Mouse (Mus musculus) lung, embryonic 16.5 days (tissue): ENCODE data around the gene Adprh. TPM values are rescaled to one million over a fixed set of nuclear protein-coding genes. Genes with fewer than 3 reads are reported as not detected.
"Not testable (repeated sequence)": the region's sequence is repeated elsewhere in the genome, so short reads cannot be mapped to it uniquely, and the experiment has no call there.

ENCODE experiments used
- ATAC-seq: fragments of 200-750 bp; cut with Nextera tagmentation; 2 replicates; pipeline ENCODE4 v1.8.0; 2017; ENCODE audit warnings: low read depth, mild to moderate bottlenecking, moderate library complexity
- H3K27ac ChIP-seq: fragments of 300-500 bp; sonication (generic); 2 replicates; pipeline ENCODE4 v1.5.1; 2014; ENCODE audit warnings: mild to moderate bottlenecking, control low read depth, low read length
- H3K27me3 ChIP-seq: fragments of 300-500 bp; sonication (generic); 2 replicates; pipeline ENCODE4 v1.6.1; 2014; ENCODE audit warnings: low read depth, low read length, mixed read lengths; ENCODE audit not compliant: control insufficient read depth, insufficient read depth
- H3K36me3 ChIP-seq: fragments of 300-500 bp; sonication (generic); 2 replicates; pipeline ENCODE4 v1.6.1; 2014; ENCODE audit warnings: low read length; ENCODE audit not compliant: control insufficient read depth, insufficient read depth
- H3K4me1 ChIP-seq: fragments of 300-500 bp; sonication (generic); replicated peaks from 2 replicates; pipeline ENCODE4 v1.6.1; 2014; ENCODE audit warnings: low read length, mixed read lengths; ENCODE audit not compliant: control insufficient read depth, insufficient read depth
- H3K4me2 ChIP-seq: fragments of 300-500 bp; sonication (generic); 2 replicates; pipeline ENCODE4 v1.6.1; 2014; ENCODE audit warnings: low read depth, low read length, control low read depth
- H3K4me3 ChIP-seq: fragments of 300-500 bp; sonication (generic); 2 replicates; pipeline ENCODE4 v1.5.1; 2014; ENCODE audit warnings: mild to moderate bottlenecking, low read length, control low read depth
- H3K9ac ChIP-seq: fragments of 300-500 bp; sonication (generic); 2 replicates; pipeline ENCODE4 v1.6.1; 2014; ENCODE audit warnings: low read length, control low read depth
- H3K9me3 ChIP-seq: fragments of 300-500 bp; sonication (generic); 2 replicates; pipeline ENCODE4 v1.6.1; 2016; ENCODE audit warnings: low read length; ENCODE audit not compliant: control insufficient read depth
- WGBS: fragments of 180-500 bp; shearing (Covaris S2); extraction: QIAGEN DNeasy Blood & Tissue Kit; methylation state at CpG from one replicate; pipeline ENCODE4 v1.1.7; 2014; 5-methylcytosine and 5-hydroxymethylcytosine counted together
- polyA plus RNA-seq: library from polyadenylated mRNA; unstranded; fragments of >200 nt; fragmentation: Nextera tagmentation; extraction: Ambion mirVana; gene quantifications from 2 replicates; pipeline ENCODE4 v1.2.1, GENCODE M21; 2015

Gene Adprh
- polyA plus RNA-seq, 1 experiment from 2014 or later, result 78.2 TPM

GRCm38 (mm10) chr16:38447366-38447765 lies 5.1 kb downstream of the Adprh start:
- Histone ChIP-seq H3K4me1 (peaks cover 9% of the 10 kb centered on the region), H3K36me3 (peaks cover 41% of the 10 kb centered on the region), H3K9ac (no peak overlapping the region), H3K9me3 (no peaks in the 10 kb centered on the region), H3K4me2 (no peak overlapping the region), H3K27ac (no peak overlapping the region), H3K4me3 (no peak overlapping the region), H3K27me3 (no peaks in the 10 kb centered on the region)
- WGBS, result 88% methylated on average over 21 of the region's 21 CpGs
- no peak for ATAC-seq

DNA sequence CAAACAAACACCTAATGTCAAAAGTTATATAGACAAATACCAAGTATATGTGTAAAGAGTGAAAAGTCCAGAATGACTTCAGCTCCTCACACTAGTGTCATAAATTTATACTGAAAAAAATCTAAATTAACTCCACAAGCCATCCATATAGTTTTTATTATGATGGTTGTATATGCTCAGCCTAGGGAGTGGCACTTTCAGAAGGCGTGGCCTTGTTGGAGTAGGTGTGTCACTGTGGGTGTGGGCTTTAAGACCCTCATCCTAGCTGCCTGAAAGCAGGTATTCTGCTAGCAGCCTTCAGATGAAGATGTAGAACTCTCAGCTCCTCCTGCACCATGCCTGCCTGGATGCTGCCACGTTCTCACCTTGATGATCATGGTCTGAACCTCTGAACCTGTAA lies 6.4 kb downstream of the Adprh start:
- H3K4me3 ChIP-seq, H3K27me3 ChIP-seq, H3K9ac ChIP-seq, ATAC-seq, H3K4me1 ChIP-seq, H3K4me2 ChIP-seq, H3K27ac ChIP-seq, H3K9me3 ChIP-seq: not testable (repeated sequence)
- WGBS, result 93% methylated on average over 2 of the region's 2 CpGs
- peaks cover 41% of the 10 kb centered on the region for H3K36me3 ChIP-seq

GRCm38 (mm10) chr16:38445576-38445975 lies 6.9 kb downstream of the Adprh start:
- no peaks in the 10 kb centered on the region for H3K27me3 ChIP-seq
- H3K27ac ChIP-seq, result no peak overlapping the region
- peaks cover 41% of the 10 kb centered on the region for H3K36me3 ChIP-seq
- no peak overlapping the region for H3K4me2 ChIP-seq
- no peak overlapping the region for H3K4me3 ChIP-seq
- H3K9ac ChIP-seq, result no peak overlapping the region
- H3K9me3 ChIP-seq, result no peaks in the 10 kb centered on the region
- 94% methylated on average over 20 of the region's 20 CpGs for WGBS
- no peaks in the 10 kb centered on the region for H3K4me1 ChIP-seq
- ATAC-seq, result no peak

- peaks cover 39% of the 10 kb centered on the region for H3K36me3 ChIP-seq
- WGBS, result 92% methylated on average over 1 of the region's 1 CpGs
Observed at GRCm38 (mm10) chr16:38445046-38445445, 7.5 kb downstream of the Adprh start.

GRCm38 (mm10) chr16:38443721-38444464 lies 8.6 kb downstream of the Adprh start:
- 94% methylated on average over 7 of the region's 7 CpGs for WGBS
- Histone ChIP-seq H3K27me3 (no peaks in the 10 kb centered on the region), H3K4me3 (no peak overlapping the region), H3K4me2 (no peak overlapping the region), H3K9me3 (no peaks in the 10 kb centered on the region), H3K27ac (no peak overlapping the region), H3K36me3 (peaks cover 38% of the 10 kb centered on the region), H3K9ac (no peak overlapping the region), H3K4me1 (no peaks in the 10 kb centered on the region)
- ATAC-seq, result no peak

More at GRCm38 (mm10) chr16:38445046-38445445, 7.5 kb downstream of the Adprh start:
- Histone ChIP-seq H3K4me2 (no peak overlapping the region), H3K9ac (no peak overlapping the region), H3K9me3 (no peaks in the 10 kb centered on the region), H3K27me3 (no peaks in the 10 kb centered on the region), H3K27ac (no peak overlapping the region), H3K4me3 (no peak overlapping the region), H3K4me1 (no peaks in the 10 kb centered on the region)
- no peak for ATAC-seq

- Histone ChIP-seq H3K9me3 (no peaks in the 10 kb centered on the region), H3K27me3 (no peaks in the 10 kb centered on the region), H3K36me3 (peaks cover 31% of the 10 kb centered on the region), H3K4me3 (no peak overlapping the region), H3K4me2 (no peak overlapping the region), H3K27ac (no peak overlapping the region), H3K9ac (no peak overlapping the region), H3K4me1 (no peaks in the 10 kb centered on the region)
- ATAC-seq, result no peak
- 76% methylated on average over 8 of the region's 8 CpGs for WGBS
Observed at GRCm38 (mm10) chr16:38442216-38442615, 10.3 kb downstream of the Adprh start.

GRCm38 (mm10) chr16:38441611-38442010 lies 10.9 kb downstream of the Adprh start:
- no peak overlapping the region for H3K4me3 ChIP-seq
- WGBS, result 76% methylated on average over 5 of the region's 5 CpGs
- H3K9ac ChIP-seq, result no peak overlapping the region
- peaks cover 25% of the 10 kb centered on the region for H3K36me3 ChIP-seq
- ATAC-seq, result no peak
- H3K27ac ChIP-seq, result no peak overlapping the region
- no peaks in the 10 kb centered on the region for H3K27me3 ChIP-seq
- H3K9me3 ChIP-seq, result no peaks in the 10 kb centered on the region
- H3K4me2 ChIP-seq, result no peak overlapping the region
- H3K4me1 ChIP-seq, result no peaks in the 10 kb centered on the region

DNA sequence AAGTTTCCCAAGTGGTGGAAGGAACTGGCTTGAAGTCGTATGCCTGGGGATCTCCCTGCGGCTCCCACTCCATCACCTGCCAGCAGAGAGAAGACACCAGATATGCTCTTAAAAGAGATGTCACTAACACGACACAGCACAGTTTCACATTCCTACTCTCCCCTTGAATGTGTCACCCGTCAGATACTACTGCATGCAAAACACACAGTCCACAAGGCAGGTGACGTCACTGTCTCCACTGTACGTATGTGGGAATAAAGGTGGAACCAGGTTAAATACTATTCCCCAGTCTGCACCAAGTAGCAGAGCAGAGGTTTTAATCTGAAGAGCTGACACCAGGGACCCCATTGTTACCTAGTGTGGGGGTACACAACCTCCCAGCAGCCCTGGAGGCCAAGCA lies 12.1 kb downstream of the Adprh start:
- no peak overlapping the region for H3K27ac ChIP-seq
- peaks cover 14% of the 10 kb centered on the region for H3K36me3 ChIP-seq
- H3K9me3 ChIP-seq, result no peaks in the 10 kb centered on the region
- H3K4me1 ChIP-seq, result no peaks in the 10 kb centered on the region
- H3K9ac ChIP-seq, result no peak overlapping the region
- no peak for ATAC-seq
- no peaks in the 10 kb centered on the region for H3K27me3 ChIP-seq
- no peak overlapping the region for H3K4me3 ChIP-seq
- no peak overlapping the region for H3K4me2 ChIP-seq
- WGBS, result 63% methylated on average over 6 of the region's 6 CpGs

DNA sequence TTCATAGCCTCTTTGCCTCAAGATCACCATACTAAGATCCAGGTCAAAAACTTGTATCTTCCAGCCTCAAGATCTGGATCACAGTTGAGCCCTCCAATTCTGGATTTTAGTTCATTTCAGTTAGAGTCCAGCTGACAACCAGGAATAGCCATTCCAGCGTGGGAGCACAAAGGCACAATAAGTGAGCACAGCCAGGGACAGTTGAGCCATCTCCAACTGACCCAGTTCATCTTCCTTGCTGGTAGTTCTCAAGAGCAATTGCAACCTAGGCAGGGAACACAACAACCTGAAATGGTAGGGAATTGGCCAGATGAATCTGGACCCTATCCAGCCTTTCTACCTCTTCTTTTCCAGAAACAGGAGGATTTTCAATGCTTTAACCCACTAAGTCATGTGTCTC lies 13.3 kb downstream of the Adprh start:
- ATAC-seq, result no peak
- H3K27me3 ChIP-seq, result no peaks in the 10 kb centered on the region

More for the DNA sequence above, 13.3 kb downstream of the Adprh start:
- H3K4me1 ChIP-seq, result no peaks in the 10 kb centered on the region
- H3K9ac ChIP-seq, result no peak overlapping the region
- H3K4me3 ChIP-seq, result no peak overlapping the region
- H3K9me3 ChIP-seq, result no peaks in the 10 kb centered on the region
- no peak overlapping the region for H3K4me2 ChIP-seq
- peaks cover 4% of the 10 kb centered on the region; the same call in 1 of the 2 replicates for H3K36me3 ChIP-seq
- 75% methylated on average over 1 of the region's 1 CpGs for WGBS
- H3K27ac ChIP-seq, result no peak overlapping the region
